Mouse (Mus musculus): ENCODE measurements around the gene Pno1.
"Not testable (repeated sequence)": the region's sequence is repeated elsewhere in the genome, so short reads cannot be mapped to it uniquely, and the experiment has no call there.

Pno1 gene

DNA sequence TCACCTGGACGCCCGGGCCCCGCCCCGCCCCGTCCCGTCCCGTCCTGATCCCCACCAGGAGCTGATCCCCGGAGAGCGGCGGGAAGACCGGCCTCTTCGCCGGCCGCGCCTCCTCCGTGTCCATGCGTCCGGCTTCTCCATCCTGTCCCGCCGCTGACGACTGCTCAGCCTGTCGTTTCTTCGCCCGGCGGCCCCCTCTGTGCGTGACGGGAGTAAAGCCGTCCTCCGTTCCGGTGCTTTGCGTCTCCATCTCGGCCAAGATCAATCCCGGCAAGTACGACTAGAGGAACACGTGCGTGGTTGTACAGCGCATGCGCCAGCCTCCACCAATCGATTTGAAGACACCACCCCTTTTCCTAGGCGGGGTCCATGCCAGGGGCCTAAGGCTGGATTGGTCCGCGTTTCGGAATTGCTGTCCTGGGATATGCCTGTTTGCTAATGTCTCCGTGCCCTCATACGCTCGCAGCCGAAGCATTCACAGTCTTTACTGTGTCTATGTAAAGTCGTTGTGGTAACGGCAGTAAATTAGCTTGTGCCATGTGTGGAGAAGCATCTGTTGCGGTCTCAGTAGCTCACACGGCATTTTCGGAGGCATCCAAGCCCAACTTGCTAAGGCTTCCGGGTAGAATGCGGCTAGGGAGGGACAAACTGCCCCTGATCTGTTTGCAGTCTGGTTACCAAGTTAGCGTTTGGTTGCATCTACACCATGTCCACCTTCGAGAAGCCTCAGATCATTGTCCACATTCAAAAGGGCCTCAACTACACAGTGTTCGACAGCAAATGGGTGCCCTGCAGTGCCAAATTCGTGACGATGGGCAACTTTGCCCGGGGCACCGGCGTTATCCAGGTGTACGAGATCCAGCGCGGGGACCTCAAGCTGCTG, at the start of gene Pno1:
Gene Pno1 (minus strand): TSS at position 311 of the 883 bp plus-strand sequence.
- DNase-seq (ENCODE audit: low read depth, low spot score), result peak; percentile 99

DNA sequence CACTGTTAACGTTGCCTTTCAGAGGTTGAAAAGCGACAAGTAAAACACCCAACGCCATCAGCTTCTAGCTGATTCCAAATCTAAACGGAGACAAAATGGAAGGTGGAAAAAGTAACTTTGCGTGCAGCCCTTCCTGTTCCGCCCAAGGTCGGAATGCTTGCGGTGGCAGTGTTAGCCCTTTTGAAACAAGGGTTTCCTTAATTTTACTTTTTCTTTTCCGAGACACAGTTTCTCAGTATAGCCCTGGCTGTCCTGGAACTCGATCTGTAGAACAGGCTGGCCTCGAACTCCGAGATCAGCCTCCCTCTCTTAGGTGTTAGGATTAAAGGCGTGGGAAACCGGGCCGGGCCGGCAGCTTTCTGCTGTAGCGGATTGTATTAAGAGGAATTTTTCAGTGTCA, 46.5 kb upstream of the Pno1 start:
- DNase-seq (ENCODE audit: low read depth, low spot score), result no peak

DNA sequence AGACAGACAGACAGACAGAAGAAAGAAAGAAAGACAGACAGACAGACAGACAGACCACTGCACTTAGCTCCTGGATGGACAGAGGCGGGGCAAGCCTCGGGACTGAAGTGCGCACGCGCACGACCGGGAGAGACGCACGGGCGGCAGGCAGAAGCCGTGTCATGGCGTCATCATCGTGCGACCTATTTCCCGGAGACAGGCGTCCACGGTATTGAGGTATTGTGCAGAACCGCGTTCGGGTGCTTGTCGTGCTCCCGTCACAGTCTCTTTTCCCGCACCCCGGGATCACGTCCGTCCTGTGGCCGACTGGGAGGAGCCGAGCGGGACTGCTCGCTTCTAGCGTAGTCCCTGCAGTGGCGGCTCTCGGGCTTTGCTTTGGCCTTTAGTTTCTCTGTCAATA, 46.1 kb upstream of the Pno1 start, which contains the start of gene C1d:
Gene C1d (plus strand): TSS at position 137 of the 400 bp plus-strand sequence.
- DNase-seq (ENCODE audit: low read depth, low spot score), result peak; percentile 98

- peak; percentile 11 for DNase-seq (ENCODE audit: low read depth, low spot score)
These were observed 45.5 kb upstream of the Pno1 start for GRCm38 (mm10) chr11:17256813-17257365.

DNA sequence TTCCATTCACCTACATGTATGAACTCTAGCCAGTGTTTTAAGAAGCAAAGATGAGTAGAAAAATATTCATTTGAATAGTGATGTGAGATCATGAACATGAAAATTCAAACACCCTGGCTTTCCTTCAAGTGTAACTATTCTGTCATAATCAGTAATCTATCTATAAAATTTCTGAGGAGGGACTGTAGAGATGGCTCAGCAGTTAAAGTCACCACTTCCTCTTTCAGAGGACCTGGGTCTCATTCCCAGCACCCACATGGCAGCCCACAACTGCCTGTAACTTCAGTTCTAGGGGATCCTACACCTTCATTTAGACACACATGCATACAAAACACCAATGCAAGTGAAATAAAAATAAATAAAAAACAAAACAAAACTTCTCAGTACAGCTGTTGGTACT, 37.3 kb upstream of the Pno1 start:
- no peak for DNase-seq (ENCODE audit: low read depth, low spot score)

DNA sequence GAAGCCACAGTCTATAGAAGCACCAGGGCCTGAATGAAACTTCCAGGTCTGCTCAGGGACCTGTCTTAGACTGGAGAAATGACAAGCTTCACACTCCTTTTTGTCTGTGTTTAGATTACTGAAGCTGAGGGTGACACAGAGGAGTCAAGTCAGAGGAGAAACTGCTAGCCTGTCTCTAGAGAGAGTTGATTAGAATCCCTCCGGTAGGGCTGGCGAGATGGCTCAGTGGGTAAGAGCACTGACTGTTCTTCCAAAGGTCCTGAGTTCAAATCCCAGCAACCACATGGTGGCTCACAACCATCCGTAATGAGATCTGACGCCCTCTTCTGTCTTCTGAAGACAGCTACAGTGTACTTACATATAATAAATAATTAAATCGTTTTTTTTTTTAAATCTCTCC, 27.2 kb upstream of the Pno1 start:
- DNase-seq (ENCODE audit: low read depth, low spot score), result not testable (repeated sequence)

DNA sequence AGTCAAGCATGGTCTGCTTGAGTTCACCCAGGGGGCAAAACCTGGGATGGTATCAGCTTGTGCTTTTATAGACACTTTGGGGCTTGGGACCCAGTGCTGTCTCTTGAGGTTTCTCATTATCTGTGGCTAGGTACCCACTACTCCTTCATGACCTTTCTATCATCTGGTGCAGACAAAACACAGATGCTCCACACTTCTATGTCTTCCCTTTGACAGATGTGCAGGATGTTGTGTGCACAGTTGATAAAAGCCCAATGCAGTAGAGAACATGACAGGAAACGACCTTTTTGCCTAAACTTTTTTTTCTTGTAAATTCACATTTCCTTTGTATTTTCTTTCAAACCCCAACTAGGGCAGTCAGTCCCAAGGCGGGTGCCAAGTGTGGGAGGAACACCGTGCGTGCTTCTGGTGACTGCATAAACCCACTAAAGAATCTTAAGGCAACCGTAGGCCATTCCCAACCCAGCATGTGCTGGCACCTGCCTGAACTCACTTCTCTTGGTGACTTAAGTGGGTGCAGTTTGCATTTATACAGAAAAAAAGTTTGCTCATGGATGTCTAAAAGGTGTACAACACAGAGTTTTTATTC, 25.2 kb upstream of the Pno1 start:
- DNase-seq (ENCODE audit: low read depth, low spot score), result no peak

DNA sequence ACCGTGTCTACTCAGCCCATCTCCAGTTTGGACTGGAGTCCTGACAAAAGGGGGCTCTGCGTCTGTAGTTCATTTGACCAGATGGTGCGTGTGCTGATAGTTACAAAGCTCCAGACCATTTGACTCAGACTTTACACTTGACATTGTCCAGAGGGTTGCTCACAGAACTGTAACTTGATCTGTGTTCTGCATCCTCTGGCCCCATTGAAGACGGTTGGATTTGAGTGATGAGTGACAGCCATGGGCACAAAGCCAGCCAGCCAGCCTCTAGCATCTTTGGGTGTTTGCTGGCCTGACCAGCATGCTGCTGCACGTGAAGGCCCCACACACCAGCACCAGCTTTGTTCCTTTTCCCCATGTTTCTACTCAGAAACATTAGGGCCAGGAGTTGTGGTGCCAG, 21.4 kb upstream of the Pno1 start:
- no peak for DNase-seq (ENCODE audit: low read depth, low spot score)

DNA sequence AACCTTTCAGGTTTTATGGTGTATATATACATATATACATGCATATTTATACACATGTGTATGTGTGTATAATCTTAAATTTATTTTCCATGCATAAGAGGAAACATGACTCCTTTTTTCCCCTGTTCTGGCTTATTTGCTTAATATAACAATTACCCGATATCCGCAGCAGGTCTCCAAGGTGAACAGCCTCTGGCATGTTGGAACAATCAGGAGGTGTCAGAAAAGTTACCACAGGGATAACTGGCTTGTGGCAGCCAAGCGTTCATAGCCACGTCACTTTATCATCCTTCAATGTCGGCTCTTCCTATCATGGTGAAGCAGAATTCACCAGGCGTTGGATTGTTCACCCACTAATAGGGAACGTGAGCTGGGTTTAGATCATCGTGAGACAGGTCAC, 9.8 kb upstream of the Pno1 start:
- no peak for DNase-seq (ENCODE audit: low read depth, low spot score)

- no peak for DNase-seq (ENCODE audit: low read depth, low spot score)
These were observed 4.1 kb upstream of the Pno1 start for GRCm38 (mm10) chr11:17215475-17215874.

- DNase-seq (ENCODE audit: low read depth, low spot score), result no peak
These were observed 1.6 kb upstream of the Pno1 start for GRCm38 (mm10) chr11:17212903-17213509.

DNA sequence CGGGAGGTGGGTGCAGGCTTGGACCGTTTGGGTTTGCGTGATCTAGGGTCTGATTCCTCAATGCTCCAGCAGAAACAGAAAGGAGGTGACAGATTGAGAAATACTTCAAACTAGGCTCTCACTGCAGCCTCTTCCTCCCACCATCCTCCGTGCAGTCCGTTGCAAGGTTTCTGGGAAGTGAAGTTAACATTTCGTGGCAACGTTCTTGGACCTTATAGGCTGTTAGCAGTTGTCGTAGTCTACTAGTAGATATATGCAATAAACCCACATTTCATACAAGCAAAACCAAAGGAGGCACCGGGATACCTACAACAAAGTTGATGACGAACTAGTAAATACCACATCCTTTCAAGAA, 750 bp upstream of the Pno1 start:
- DNase-seq (ENCODE audit: low read depth, low spot score), result no peak

GRCm38 (mm10) chr11:17202481-17202880, 8.9 kb downstream of the Pno1 start:
- no peak for DNase-seq (ENCODE audit: low read depth, low spot score)

DNA sequence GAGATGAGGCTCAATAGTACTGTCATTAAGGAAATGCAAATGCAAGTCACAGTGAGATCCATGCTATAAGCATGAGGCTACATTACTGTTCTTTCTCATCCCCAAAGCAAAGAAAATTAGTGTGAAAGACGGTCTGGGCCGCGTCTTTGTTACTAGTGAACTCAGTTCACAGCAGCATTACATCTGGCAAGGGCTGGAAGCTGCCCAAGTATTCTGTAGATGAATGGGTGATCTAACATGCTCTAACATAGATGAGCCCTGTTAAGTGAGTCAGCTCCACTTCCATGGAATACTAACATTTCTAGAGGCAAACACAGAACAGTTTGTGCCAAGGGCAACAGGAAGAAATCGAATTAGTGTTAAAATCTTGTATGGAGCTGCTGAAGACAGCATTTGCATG, 10.4 kb downstream of the Pno1 start:
- DNase-seq (ENCODE audit: low read depth, low spot score), result no peak

GRCm38 (mm10) chr11:17199840-17200501, 11.4 kb downstream of the Pno1 start:
- no peak for DNase-seq (ENCODE audit: low read depth, low spot score)

DNA sequence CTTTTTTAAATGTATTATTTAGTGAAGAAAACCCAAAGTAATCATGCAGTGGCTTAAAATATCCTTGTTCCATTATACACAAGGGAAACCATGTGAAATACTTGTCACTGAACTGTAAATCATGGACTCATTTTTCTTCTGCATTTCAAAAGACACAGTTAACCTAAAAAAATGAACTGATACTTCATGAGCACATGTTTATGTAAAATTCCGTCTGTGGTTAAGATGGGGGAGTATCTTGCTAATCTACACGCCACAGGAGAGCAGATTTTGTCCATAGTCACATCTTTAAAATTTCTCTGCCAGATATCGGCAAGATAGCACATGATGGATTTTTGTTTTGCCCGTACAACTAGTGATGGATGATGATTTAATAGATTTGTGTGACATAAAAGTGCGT, 12.2 kb downstream of the Pno1 start:
- no peak for DNase-seq (ENCODE audit: low read depth, low spot score)

DNA sequence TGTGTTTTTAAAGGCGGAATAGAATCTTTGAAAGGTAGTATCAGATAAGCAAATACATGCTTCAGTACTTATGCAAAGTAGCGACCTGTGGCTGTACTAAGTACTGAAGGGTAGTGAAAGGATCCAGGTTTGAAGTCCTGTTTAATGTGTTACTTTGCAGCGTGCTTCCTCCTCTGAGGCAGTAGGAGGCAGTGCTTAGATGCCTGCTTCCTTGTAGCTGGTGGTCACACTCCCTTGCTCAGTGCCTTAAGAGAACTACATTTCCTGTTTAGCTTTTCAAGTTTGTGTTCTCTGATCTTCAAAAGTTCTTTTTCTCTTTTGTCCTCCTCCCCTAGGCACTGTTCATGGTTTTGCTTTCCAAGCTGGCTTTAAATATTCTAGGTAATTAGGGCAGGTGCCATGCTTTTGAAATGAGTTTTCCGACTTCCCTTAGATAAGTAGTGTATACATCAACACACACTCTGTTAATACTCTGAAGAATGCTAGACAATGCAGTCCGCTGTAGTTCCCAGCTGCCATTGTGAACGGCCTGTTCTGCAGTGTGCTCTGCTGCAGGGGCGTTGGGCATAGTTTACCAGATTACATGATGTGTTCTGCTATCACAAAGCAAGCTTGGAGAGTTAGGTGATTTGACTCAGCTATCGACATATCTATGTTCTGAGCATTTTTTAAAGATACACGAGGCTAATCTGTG, 19.1 kb downstream of the Pno1 start:
- DNase-seq (ENCODE audit: low read depth, low spot score), result peak; percentile 69

DNA sequence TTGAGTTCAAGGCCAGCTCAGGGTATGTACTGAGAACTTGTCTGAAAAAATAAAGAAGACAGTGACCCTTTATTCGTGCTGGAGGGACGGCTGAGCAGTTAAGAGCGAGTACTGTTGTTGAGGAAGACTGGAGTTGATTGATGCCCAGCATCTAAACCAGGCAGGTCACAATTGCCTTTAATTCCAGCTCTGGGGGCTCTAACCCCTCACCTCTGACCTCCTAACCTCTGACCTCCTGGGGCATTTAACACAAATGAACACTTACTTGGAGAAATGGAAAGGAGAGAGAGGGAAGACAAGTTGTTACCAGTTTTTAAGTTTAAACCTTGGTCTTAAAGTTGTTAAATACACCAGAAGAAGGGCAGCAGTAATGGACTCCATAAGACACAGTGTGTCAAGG, 22.6 kb downstream of the Pno1 start:
- DNase-seq (ENCODE audit: low read depth, low spot score), result no peak

GRCm38 (mm10) chr11:17187649-17188048, 23.7 kb downstream of the Pno1 start:
- no peak for DNase-seq (ENCODE audit: low read depth, low spot score)

- DNase-seq (ENCODE audit: low read depth, low spot score), result peak; percentile 34
These were observed 28.2 kb downstream of the Pno1 start for GRCm38 (mm10) chr11:17183165-17183564.

DNA sequence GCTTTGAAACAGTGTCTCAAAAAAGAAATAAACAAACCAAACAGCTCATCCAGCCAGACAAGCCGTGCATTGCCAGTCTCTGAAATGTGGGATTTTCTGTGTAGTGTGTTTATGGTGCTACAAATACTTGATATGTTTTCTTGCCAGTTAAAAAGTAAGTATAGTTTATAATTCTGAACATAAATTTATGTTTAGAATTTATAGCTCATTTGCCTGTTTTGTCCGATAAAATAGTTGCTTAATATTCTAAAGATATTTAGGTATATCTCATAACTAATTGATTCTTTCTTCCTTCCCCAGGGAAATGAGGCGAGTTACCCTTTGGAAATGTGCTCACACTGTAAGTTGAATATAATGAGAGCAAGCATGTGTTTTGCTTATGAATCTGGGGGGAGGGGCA, 29.6 kb downstream of the Pno1 start, which contains the start of gene Wdr92:
Gene Wdr92 (plus strand): TSS at position 301 of the 400 bp plus-strand sequence.
- DNase-seq (ENCODE audit: low read depth, low spot score), result no peak

Measured in ES-CJ7 (cell line).